Mouse (Mus musculus): ENCODE data around the gene Lmna. TPM values are rescaled to one million over a fixed set of nuclear protein-coding genes. Genes with fewer than 3 reads are reported as not detected.

Lmna gene
- polyA plus RNA-seq, 1 experiment from 2014 or later: 100 TPM

DNA sequence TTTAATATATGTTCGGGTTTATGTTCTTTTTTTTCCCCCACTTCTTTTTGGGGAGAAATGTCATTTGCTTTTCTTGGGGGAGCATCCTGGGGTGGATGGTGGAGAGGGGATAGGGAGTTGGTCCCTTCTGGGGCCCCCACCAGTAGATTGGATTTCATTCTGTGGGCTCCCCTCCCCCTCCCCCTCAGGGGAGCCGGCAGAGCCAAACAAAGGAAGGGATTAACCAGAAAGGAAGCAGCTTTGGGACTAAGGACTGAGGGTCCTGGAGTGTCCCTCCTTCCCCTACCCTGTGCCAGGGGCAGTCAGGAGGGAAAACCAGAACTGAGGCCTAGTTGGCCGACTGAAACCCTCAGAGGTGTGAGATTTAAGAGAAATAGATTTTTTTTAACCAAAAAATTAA is 29.6 kb upstream of the Lmna start:
- Histone ChIP-seq H3K9me3 (ENCODE audit: low read length) (no peaks in the 10 kb centered on the region), H3K9ac (replicated peaks; ENCODE audit: low read length) (peak overlapping the region; percentile 51; the same call in 1 of the 2 replicates), H3K27ac (ENCODE audit: low read length) (no peak overlapping the region), H3K4me1 (ENCODE audit: insufficient read depth, low read length) (peaks cover 52% of the 10 kb centered on the region), H3K4me2 (replicated peaks; ENCODE audit: low read depth, low read length) (no peak overlapping the region), H3K4me3 (ENCODE audit: low read length) (no peak overlapping the region), H3K36me3 (ENCODE audit: insufficient read depth, low read length) (peaks cover 34% of the 10 kb centered on the region), H3K27me3 (ENCODE audit: insufficient read depth, low read length) (no peaks in the 10 kb centered on the region)
- 16% methylated on average over 3 of the region's 3 CpGs for WGBS
- ATAC-seq (ENCODE audit: low FRiP score, low TSS enrichment): no peak

DNA sequence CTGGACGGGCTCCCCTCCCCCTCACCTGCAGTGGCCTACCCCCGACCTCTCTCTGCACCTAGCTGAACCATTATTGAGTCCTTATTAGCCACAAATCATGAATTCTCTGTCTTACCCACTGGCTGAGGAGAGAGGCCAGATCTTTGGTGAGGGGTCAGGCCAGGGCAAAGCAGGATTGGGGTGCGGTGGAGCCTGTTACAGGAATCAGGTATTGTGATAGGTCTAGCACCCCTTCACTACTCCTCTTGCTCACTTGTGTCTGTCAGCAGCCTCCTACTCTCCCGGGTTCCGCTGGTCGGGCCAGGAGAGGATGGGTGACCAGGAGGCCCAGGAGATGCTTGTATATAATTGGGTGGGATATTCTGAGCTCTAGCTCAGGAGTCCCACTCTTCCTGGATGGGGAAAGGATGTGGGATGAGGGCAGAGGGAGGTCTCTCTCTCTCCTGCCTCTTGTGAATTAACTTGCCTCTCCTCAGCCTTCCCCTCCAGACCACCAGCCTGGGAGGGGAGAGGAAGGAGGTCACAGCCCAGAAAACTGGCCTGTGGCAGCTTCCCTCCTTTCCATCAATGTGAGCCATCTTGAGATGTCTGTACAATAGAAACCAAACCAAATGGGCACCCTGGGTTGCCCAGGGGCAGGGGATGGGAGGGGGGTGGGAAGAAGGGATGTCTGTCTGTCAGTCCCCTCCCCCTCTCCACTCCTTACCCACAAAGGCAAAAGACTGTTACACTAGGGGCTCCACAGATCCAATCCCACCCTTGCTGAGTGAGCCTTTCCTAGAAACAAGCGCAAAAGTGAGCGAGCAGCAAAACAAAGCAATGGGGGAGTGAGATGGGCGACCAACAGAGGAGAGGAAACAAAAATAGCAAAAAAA is 28.8 kb upstream of the Lmna start:
- no peaks in the 10 kb centered on the region for H3K27me3 ChIP-seq (ENCODE audit: insufficient read depth, low read length)
- H3K4me3 ChIP-seq (ENCODE audit: low read length): no peak overlapping the region
- no peak overlapping the region for H3K4me2 ChIP-seq (replicated peaks; ENCODE audit: low read depth, low read length)
- no peaks in the 10 kb centered on the region for H3K9me3 ChIP-seq (ENCODE audit: low read length)
- peaks cover 34% of the 10 kb centered on the region for H3K36me3 ChIP-seq (ENCODE audit: insufficient read depth, low read length)
- WGBS: 45% methylated on average over 9 of the region's 9 CpGs
- H3K4me1 ChIP-seq (ENCODE audit: insufficient read depth, low read length): peaks cover 57% of the 10 kb centered on the region
- no peak overlapping the region for H3K27ac ChIP-seq (ENCODE audit: low read length)
- no peak for ATAC-seq (ENCODE audit: low FRiP score, low TSS enrichment)
- no peak overlapping the region for H3K9ac ChIP-seq (replicated peaks; ENCODE audit: low read length)

DNA sequence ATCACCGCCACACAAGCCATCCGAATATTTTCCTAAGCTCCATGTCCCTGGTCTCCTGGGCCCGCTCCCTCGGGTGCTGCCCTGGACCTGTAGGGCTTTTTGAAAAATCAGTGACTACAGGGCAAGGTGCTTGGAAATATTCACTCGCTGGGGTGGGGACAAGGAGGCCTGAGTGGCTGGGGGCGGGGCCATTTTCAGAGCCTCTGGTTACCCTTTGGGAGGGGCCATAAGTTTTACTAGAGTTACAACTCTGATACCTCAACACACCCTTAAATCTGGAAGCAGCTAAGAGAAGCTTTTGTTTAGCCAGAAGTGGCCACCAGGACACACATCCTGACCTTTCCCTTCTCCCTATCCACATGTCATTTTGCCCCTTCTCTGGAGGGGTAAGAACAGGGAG is 27.4 kb upstream of the Lmna start:
- 68% methylated on average over 6 of the region's 6 CpGs for WGBS
- Histone ChIP-seq H3K27me3 (ENCODE audit: insufficient read depth, low read length) (no peaks in the 10 kb centered on the region), H3K9me3 (ENCODE audit: low read length) (no peaks in the 10 kb centered on the region), H3K27ac (ENCODE audit: low read length) (no peak overlapping the region), H3K9ac (replicated peaks; ENCODE audit: low read length) (peak overlapping the region; percentile 99), H3K4me2 (replicated peaks; ENCODE audit: low read depth, low read length) (peak overlapping the region; percentile 83; the same call in 1 of the 2 replicates), H3K4me3 (ENCODE audit: low read length) (peak overlapping the region; percentile 94; the same call in 1 of the 2 replicates), H3K36me3 (ENCODE audit: insufficient read depth, low read length) (peaks cover 34% of the 10 kb centered on the region), H3K4me1 (ENCODE audit: insufficient read depth, low read length) (peaks cover 57% of the 10 kb centered on the region)
- peak; percentile 1; the same call in 1 of the 2 replicates for ATAC-seq (ENCODE audit: low FRiP score, low TSS enrichment)

DNA sequence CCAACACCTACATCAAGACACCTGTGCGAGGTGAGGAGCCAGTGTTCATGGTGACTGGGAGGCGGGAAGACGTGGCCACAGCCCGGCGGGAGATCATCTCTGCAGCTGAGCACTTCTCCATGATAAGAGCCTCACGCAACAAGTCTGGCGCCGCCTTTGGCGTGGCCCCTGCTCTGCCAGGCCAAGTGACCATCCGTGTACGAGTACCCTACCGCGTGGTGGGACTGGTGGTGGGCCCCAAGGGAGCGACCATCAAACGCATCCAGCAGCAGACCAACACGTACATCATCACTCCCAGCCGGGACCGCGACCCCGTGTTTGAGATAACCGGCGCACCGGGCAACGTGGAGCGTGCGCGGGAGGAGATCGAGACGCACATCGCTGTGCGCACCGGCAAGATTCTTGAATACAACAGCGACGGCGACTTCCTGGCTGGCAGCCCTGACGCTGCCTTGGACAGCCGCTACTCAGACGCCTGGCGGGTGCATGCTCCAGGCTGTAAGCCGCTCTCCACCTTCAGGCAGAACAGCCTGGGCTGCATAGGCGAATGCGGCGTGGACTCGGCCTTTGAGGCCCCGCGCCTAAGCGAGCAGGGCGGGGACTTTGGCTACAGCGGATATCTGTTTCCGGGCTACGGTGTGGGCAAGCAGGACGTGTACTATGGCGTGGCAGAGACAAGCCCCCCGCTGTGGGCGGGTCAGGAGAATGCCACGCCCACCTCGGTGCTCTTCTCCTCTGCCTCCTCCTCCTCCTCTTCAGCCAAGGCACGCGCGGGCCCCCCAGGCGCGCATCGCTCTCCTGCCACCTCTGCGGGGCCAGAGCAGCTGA is 26.6 kb upstream of the Lmna start:
- H3K4me1 ChIP-seq (ENCODE audit: insufficient read depth, low read length): peaks cover 57% of the 10 kb centered on the region
- H3K9ac ChIP-seq (replicated peaks; ENCODE audit: low read length): peak overlapping the region; percentile 99
- peak overlapping the region; percentile 94 for H3K4me3 ChIP-seq (ENCODE audit: low read length)
- WGBS: 5% methylated on average over 64 of the region's 64 CpGs
- H3K27me3 ChIP-seq (ENCODE audit: insufficient read depth, low read length): no peaks in the 10 kb centered on the region
- ATAC-seq (ENCODE audit: low FRiP score, low TSS enrichment): peak; percentile 36
- peak overlapping the region; percentile 83 for H3K4me2 ChIP-seq (replicated peaks; ENCODE audit: low read depth, low read length)
- peak overlapping the region; percentile 60; the same call in 1 of the 2 replicates for H3K27ac ChIP-seq (ENCODE audit: low read length)
- H3K36me3 ChIP-seq (ENCODE audit: insufficient read depth, low read length): peaks cover 34% of the 10 kb centered on the region
- H3K9me3 ChIP-seq (ENCODE audit: low read length): no peaks in the 10 kb centered on the region

DNA sequence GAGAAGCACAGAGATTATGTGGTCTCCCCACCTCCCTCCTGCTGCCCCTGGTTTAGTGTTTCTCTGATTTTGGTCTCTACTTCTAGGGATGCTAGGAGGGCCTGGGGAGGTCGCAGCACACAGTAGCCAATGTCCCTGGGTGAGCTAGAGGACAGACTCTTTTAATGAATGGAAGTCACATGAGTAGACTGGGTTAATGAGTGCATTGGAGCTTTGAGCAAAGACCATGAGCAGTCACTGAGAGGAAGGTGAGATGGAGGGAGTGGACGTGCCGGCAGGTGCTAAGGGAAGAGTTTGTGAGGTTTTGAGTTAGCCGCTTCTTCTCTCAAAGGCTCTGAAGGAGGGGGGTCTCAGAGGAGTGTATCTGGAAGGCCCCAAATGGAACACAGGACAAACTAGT is 25.8 kb upstream of the Lmna start:
- H3K27ac ChIP-seq (ENCODE audit: low read length): peak overlapping the region; percentile 61; the same call in 1 of the 2 replicates
- no peak for ATAC-seq (ENCODE audit: low FRiP score, low TSS enrichment)
- H3K9me3 ChIP-seq (ENCODE audit: low read length): no peaks in the 10 kb centered on the region
- peak overlapping the region; percentile 99 for H3K9ac ChIP-seq (replicated peaks; ENCODE audit: low read length)
- H3K4me1 ChIP-seq (ENCODE audit: insufficient read depth, low read length): peaks cover 60% of the 10 kb centered on the region
- peak overlapping the region; percentile 83 for H3K4me2 ChIP-seq (replicated peaks; ENCODE audit: low read depth, low read length)
- H3K36me3 ChIP-seq (ENCODE audit: insufficient read depth, low read length): peaks cover 34% of the 10 kb centered on the region
- 33% methylated on average over 4 of the region's 4 CpGs for WGBS
- no peaks in the 10 kb centered on the region for H3K27me3 ChIP-seq (ENCODE audit: insufficient read depth, low read length)
- H3K4me3 ChIP-seq (ENCODE audit: low read length): peak overlapping the region; percentile 94

DNA sequence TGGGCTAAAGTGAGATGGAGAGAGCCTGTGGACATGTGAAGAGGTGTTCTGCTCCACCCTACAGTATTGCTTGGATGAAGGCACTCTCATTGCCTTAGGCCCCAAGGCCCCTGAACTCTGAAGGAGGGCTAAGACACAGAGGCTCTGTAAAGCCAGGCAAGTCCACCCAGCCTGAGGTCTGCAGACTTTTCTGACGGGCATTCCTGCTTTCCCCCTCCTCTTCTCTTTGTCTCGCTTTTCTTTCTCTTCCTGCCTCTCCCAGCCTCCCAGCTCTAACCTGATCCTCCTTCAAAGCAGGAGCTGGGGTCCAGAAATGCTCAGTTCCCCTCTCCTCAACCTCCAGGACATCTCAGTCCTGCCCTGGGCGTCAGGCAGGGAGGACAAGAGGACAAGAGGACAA is 25.2 kb upstream of the Lmna start:
- Histone ChIP-seq H3K27me3 (ENCODE audit: insufficient read depth, low read length) (no peaks in the 10 kb centered on the region), H3K27ac (ENCODE audit: low read length) (peak overlapping the region; percentile 61; the same call in 1 of the 2 replicates), H3K9ac (replicated peaks; ENCODE audit: low read length) (peak overlapping the region; percentile 99), H3K9me3 (ENCODE audit: low read length) (no peaks in the 10 kb centered on the region), H3K4me2 (replicated peaks; ENCODE audit: low read depth, low read length) (peak overlapping the region; percentile 83), H3K4me1 (ENCODE audit: insufficient read depth, low read length) (peaks cover 66% of the 10 kb centered on the region), H3K4me3 (ENCODE audit: low read length) (peak overlapping the region; percentile 94), H3K36me3 (ENCODE audit: insufficient read depth, low read length) (peaks cover 30% of the 10 kb centered on the region)
- no peak for ATAC-seq (ENCODE audit: low FRiP score, low TSS enrichment)
- WGBS: 23% methylated on average over 3 of the region's 3 CpGs

DNA sequence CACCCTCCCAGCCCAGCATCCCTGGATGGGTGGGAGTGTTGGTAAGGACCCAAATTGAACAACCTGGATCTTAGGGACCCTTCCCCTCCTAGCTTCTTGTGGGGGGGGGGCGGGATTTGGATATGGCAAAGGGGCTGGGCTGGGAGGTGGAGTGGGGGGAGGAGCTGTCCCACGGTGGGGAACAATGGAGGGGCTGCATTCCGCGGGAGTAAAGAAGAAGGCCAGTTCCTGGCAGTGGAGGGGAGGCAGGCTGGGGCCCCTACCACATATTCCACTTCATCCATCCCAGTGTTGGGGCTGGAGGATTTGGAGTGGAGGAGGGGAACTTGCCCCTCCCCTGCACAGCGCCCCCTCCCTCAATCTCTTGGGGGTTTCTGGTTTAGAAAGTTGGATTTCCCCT is 23.9 kb upstream of the Lmna start:
- H3K4me2 ChIP-seq (replicated peaks; ENCODE audit: low read depth, low read length): peak overlapping the region; percentile 83
- no peaks in the 10 kb centered on the region for H3K9me3 ChIP-seq (ENCODE audit: low read length)
- peak overlapping the region; percentile 99 for H3K27ac ChIP-seq (ENCODE audit: low read length)
- H3K9ac ChIP-seq (replicated peaks; ENCODE audit: low read length): peak overlapping the region; percentile 99
- peaks cover 27% of the 10 kb centered on the region for H3K36me3 ChIP-seq (ENCODE audit: insufficient read depth, low read length)
- ATAC-seq (ENCODE audit: low FRiP score, low TSS enrichment): no peak
- no peaks in the 10 kb centered on the region for H3K27me3 ChIP-seq (ENCODE audit: insufficient read depth, low read length)
- H3K4me3 ChIP-seq (ENCODE audit: low read length): peak overlapping the region; percentile 94
- H3K4me1 ChIP-seq (ENCODE audit: insufficient read depth, low read length): peaks cover 71% of the 10 kb centered on the region
- 2% methylated on average over 5 of the region's 5 CpGs for WGBS

DNA sequence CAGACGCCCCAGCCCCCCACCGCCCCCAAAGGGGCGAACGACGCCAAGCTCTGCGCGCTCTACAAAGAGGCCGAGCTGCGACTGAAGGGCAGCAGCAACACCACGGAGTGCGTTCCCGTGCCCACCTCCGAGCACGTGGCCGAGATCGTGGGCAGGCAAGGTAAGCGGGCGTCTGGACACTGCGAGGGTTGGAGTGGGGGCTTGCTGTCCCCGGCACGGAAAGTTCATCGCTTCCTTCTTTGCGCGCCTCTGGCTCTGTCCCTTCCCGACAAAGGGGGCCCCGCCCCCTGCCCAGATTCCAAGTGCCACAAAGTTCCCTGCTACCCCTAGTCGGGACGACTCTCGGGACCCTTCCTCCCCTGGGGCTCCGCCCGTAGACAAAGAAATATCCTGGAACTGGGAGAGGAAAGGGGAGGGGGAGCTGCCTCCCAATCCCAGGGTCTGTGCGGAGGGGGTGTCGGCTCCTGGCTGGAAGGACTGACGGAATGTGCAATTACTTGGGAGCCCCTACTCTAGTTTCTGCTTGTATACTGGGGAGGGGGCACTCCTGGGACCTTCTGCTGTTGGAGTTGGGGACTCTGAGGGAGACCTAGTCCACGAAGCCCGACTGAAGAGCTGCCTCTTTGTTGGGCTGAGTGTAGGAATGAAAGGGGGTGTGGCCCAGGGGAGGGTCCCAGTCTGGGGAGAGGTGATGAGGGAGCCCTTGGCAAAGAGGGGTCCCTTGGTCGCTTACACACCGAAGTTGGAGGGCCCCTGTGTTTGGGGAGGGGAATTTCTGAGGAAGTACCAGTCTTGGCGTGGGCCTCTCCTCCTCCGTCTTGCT is 23.1 kb upstream of the Lmna start:
- peaks cover 67% of the 10 kb centered on the region for H3K4me1 ChIP-seq (ENCODE audit: insufficient read depth, low read length)
- peak; percentile 9 for ATAC-seq (ENCODE audit: low FRiP score, low TSS enrichment)

DNA sequence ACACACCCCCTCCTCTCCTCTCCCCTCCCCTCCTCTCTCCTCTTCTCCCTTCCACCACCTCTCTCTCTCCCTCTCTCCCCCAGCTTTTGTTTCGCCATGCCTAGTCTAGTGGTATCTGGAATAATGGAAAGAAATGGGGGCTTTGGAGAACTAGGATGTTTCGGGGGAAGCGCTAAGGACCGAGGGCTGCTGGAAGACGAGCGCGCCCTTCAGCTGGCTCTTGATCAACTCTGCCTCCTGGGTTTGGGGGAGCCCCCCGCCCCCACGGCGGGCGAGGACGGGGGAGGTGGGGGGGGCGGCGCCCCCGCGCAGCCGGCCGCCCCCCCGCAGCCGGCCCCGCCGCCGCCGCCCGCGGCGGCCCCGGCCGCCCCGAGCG is 22.5 kb upstream of the Lmna start, which contains the start of gene Mex3a:
Mex3a (plus strand) TSS at position 97 of the 376 bp plus-strand sequence.
- Histone ChIP-seq H3K27me3 (ENCODE audit: insufficient read depth, low read length) (no peaks in the 10 kb centered on the region), H3K9me3 (ENCODE audit: low read length) (no peaks in the 10 kb centered on the region), H3K27ac (ENCODE audit: low read length) (peak within 1 kb of the TSS; percentile 99), H3K4me3 (ENCODE audit: low read length) (peak within 1 kb of the TSS; percentile 94), H3K4me2 (replicated peaks; ENCODE audit: low read depth, low read length) (peak within 1 kb of the TSS; percentile 83), H3K36me3 (ENCODE audit: insufficient read depth, low read length) (peaks cover 13% of the 10 kb centered on the region), H3K9ac (replicated peaks; ENCODE audit: low read length) (peak within 1 kb of the TSS; percentile 99), H3K4me1 (ENCODE audit: insufficient read depth, low read length) (peaks cover 67% of the 10 kb centered on the region)
- 0% methylated on average over 9 of the region's 31 CpGs for WGBS
- no peak for ATAC-seq (ENCODE audit: low FRiP score, low TSS enrichment)

More for the DNA sequence above, 23.1 kb upstream of the Lmna start:
- Histone ChIP-seq H3K27ac (ENCODE audit: low read length) (peak overlapping the region; percentile 99), H3K36me3 (ENCODE audit: insufficient read depth, low read length) (peaks cover 19% of the 10 kb centered on the region), H3K9me3 (ENCODE audit: low read length) (no peaks in the 10 kb centered on the region), H3K4me2 (replicated peaks; ENCODE audit: low read depth, low read length) (peak overlapping the region; percentile 83), H3K4me3 (ENCODE audit: low read length) (peak overlapping the region; percentile 94), H3K27me3 (ENCODE audit: insufficient read depth, low read length) (no peaks in the 10 kb centered on the region), H3K9ac (replicated peaks; ENCODE audit: low read length) (peak overlapping the region; percentile 99)
- WGBS: under 1% methylated on average over 30 of the region's 40 CpGs
